Mouse (Mus musculus): Measurements from ENCODE around the gene Osbpl8. TPM values are rescaled to one million over a fixed set of nuclear protein-coding genes. Genes with fewer than 3 reads are reported as not detected.
"Not testable (repeated sequence)": the region's sequence is repeated elsewhere in the genome, so short reads cannot be mapped to it uniquely, and the experiment has no call there.

The Osbpl8 gene
- polyA plus RNA-seq, 1 experiment from 2014 or later: 17.3 TPM

DNA sequence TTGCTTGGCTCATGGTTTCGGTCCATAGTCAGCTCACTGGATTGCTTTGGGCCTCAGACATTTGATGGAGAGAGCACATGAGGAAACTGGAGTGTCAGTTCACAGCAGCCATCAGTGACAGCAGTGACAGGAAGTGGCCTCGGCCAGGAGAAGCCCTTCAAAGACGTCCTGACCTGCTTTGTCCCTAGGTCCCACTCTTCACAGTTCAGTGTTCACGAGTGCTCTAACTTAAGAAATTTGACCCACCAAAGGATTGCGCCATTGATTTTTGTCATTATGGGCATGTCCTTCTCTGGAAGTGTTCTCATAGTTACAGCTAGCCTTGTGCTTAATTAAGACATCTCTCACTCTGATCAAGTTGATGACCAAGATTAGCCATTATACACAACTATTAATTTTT is 34.2 kb downstream of the Osbpl8 start:
- H3K4me2 ChIP-seq; H3K27ac ChIP-seq; ATAC-seq; H3K36me3 ChIP-seq (ENCODE audit: poor library complexity, severe bottlenecking); H3K4me1 ChIP-seq; H3K9ac ChIP-seq; H3K4me3 ChIP-seq; H3K9me3 ChIP-seq (replicated peaks); H3K27me3 ChIP-seq: not testable (repeated sequence)
- whole genome bisulfite sequencing: 80% methylated on average over 4 of the region's 5 CpGs

DNA sequence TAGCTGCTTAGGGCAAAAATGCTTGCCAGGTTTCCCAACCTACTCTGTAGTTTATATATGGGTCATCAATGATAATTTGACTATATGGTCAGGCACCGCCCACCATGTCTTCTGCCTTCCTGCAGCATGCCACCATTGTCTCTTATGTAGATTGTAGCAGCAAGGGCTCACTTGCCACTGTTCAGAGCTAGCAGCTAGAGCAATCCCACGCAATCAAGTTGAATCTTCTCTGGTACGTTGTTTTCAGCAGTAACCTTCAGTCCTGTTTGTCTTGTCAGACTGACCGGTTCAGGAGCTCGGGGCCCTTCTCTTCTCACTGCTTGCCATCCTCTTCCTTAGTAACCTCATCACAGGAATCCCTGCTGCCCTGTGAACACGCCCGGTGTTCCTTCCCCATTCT is 36.6 kb downstream of the Osbpl8 start:
- no peak overlapping the region for H3K4me3 ChIP-seq
- no peak overlapping the region for H3K4me2 ChIP-seq
- H3K9ac ChIP-seq: no peak overlapping the region
- no peak for ATAC-seq
- no peaks in the 10 kb centered on the region for H3K9me3 ChIP-seq (replicated peaks)
- no peaks in the 10 kb centered on the region for H3K36me3 ChIP-seq (ENCODE audit: poor library complexity, severe bottlenecking)
- H3K4me1 ChIP-seq: no peaks in the 10 kb centered on the region
- 91% methylated on average over 7 of the region's 7 CpGs for WGBS
- no peak overlapping the region for H3K27ac ChIP-seq
- H3K27me3 ChIP-seq: no peaks in the 10 kb centered on the region

DNA sequence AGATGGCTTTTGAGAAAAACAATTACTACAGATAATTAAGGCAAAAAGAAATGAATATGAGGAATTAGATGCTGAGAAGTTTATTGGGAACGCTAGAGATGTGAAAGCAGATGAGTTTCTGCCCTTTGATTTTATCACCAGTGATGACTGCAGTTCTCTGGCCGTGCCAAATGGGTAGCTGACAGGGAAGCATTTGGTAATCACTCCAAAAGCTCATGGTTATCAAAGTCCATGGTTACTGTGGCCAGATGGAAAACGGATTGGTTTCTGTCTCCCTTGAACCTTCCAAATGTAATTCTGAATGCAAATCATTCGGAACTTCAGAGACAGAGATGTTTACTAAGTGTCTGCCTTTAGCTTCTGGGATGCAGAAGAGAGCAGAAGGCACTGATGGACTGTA is 37.1 kb downstream of the Osbpl8 start:
- Histone ChIP-seq H3K27ac (no peak overlapping the region), H3K4me1 (no peaks in the 10 kb centered on the region), H3K9ac (no peak overlapping the region), H3K27me3 (no peaks in the 10 kb centered on the region), H3K9me3 (replicated peaks) (no peaks in the 10 kb centered on the region), H3K4me3 (no peak overlapping the region), H3K4me2 (no peak overlapping the region), H3K36me3 (ENCODE audit: poor library complexity, severe bottlenecking) (no peaks in the 10 kb centered on the region)
- ATAC-seq: no peak
- 84% methylated on average over 4 of the region's 4 CpGs for WGBS

DNA sequence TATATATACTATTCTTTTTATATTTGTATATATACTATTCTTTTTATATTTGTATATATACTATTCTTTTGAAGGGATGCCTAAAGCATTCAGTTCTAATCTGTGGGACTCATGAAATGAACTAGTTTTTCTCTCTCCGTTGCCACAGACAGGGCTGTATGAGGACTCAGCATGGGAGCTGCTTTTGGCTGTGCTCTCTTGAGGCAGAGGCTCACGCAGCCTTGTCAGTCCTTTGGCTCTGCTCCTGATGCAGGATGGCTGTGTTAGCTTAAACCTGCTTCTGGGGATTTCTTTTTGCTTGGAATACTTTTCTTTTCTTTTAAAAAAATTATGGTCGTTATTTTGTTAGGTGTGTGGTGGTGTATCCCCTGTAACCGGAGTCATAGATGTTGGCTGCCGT is 39.5 kb downstream of the Osbpl8 start:
- no peaks in the 10 kb centered on the region for H3K4me1 ChIP-seq
- H3K27ac ChIP-seq: no peak overlapping the region
- H3K27me3 ChIP-seq: no peaks in the 10 kb centered on the region
- 75% methylated on average over 5 of the region's 5 CpGs for WGBS
- no peak overlapping the region for H3K4me2 ChIP-seq
- no peak overlapping the region for H3K9ac ChIP-seq
- H3K36me3 ChIP-seq (ENCODE audit: poor library complexity, severe bottlenecking): no peaks in the 10 kb centered on the region
- H3K4me3 ChIP-seq: no peak overlapping the region
- no peaks in the 10 kb centered on the region for H3K9me3 ChIP-seq (replicated peaks)
- ATAC-seq: no peak

DNA sequence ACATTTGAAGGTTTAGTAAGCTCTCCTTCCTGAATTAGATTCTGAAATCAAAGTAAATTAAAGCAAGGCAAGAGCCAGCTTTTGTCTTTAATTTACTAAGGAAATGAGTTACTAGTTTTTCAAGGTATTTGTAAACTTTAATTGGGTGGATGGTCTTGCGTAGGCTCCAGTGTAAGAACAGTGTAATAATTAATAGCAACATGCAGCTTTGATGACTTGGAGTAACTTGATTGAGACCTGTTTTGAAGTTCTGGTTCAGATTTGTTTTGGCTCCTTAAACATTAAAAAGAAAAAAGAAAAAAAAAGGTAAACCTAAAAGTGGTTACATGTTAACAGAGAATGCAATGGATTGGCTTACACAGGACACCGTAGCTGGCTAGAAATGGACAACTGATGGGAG is 40.9 kb downstream of the Osbpl8 start:
- Histone ChIP-seq H3K27me3 (no peaks in the 10 kb centered on the region), H3K4me3 (no peak overlapping the region), H3K27ac (no peak overlapping the region), H3K36me3 (ENCODE audit: poor library complexity, severe bottlenecking) (no peaks in the 10 kb centered on the region), H3K9ac (no peak overlapping the region), H3K4me2 (no peak overlapping the region), H3K9me3 (replicated peaks) (no peaks in the 10 kb centered on the region), H3K4me1 (no peaks in the 10 kb centered on the region)
- 89% methylated on average over 2 of the region's 2 CpGs for WGBS
- ATAC-seq: no peak

DNA sequence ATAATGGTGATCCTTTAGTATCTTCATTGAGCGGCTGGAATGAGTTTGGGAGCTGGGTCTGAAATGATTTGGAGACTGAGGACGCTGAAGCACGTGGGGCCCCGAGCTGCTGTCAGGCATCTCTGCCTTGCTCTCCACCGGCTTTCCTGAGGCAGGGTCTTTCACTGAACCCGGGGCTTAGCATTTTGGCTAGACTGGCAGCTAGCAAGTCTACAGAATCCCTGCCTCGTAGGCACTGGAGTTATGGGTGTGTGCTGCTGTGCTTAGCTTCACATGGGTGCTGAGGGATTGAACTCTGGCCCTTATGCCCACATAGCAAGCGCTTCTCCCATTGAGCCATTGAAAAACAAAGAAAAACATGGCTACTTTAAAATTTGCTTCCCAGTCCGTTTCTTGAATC is 42.8 kb downstream of the Osbpl8 start:
- Histone ChIP-seq H3K4me2 (no peak overlapping the region), H3K36me3 (ENCODE audit: poor library complexity, severe bottlenecking) (no peaks in the 10 kb centered on the region)
- no peak for ATAC-seq

DNA sequence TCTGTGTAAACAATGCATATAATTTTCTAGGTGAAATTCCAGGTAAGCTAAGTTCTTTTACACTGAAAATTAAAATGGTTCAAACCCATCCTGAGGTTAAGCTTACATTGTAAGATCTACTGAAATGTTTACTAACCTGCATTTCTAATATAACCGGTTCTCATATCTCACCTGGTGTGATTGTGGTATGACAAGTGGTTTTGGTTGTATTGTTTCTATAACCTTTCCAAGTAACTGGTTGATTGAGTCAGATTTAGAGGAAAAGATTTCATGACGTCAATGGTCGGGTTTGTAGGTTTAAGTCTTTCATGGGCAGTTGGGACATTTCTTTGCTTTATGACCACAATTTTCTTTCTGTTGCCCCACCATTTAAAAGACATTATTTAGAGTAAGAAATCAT is 49.5 kb downstream of the Osbpl8 start:
- Histone ChIP-seq H3K9me3 (replicated peaks) (no peaks in the 10 kb centered on the region), H3K4me2 (no peak overlapping the region), H3K4me3 (no peak overlapping the region), H3K4me1 (no peaks in the 10 kb centered on the region), H3K36me3 (ENCODE audit: poor library complexity, severe bottlenecking) (no peaks in the 10 kb centered on the region), H3K27me3 (no peaks in the 10 kb centered on the region), H3K27ac (no peak overlapping the region), H3K9ac (no peak overlapping the region)
- 98% methylated on average over 3 of the region's 3 CpGs for WGBS
- no peak for ATAC-seq

More for the DNA sequence above, 42.8 kb downstream of the Osbpl8 start:
- Histone ChIP-seq H3K4me3 (no peak overlapping the region), H3K9ac (no peak overlapping the region), H3K27ac (no peak overlapping the region), H3K9me3 (replicated peaks) (no peaks in the 10 kb centered on the region), H3K4me1 (no peaks in the 10 kb centered on the region), H3K27me3 (no peaks in the 10 kb centered on the region)
- 69% methylated on average over 9 of the region's 9 CpGs for WGBS

DNA sequence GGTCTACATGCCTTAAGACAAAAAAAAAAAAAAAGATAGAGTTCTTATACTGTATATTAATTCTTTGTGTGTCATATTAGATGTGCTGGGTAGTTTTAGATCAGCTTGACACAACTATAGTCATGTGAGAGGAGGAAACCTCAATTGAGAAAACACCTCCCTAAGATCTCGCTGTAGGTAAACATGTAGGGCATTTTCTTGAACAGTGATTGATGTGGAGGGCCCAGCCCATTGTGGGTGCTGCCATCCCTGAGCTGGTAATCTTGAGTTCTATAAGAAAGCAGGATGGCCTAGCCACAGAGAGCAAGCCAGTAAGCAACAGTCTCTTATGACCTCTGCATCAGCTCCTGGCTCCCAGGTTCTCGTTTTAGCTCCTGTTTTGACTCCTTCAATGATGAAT is 50.1 kb downstream of the Osbpl8 start:
- Histone ChIP-seq H3K4me2 (no peak overlapping the region), H3K4me3 (no peak overlapping the region), H3K27ac (no peak overlapping the region), H3K4me1 (no peaks in the 10 kb centered on the region), H3K27me3 (no peaks in the 10 kb centered on the region), H3K9ac (no peak overlapping the region), H3K36me3 (ENCODE audit: poor library complexity, severe bottlenecking) (no peaks in the 10 kb centered on the region), H3K9me3 (replicated peaks) (no peaks in the 10 kb centered on the region)
- whole genome bisulfite sequencing: 89% methylated on average over 2 of the region's 2 CpGs
- ATAC-seq: no peak

DNA sequence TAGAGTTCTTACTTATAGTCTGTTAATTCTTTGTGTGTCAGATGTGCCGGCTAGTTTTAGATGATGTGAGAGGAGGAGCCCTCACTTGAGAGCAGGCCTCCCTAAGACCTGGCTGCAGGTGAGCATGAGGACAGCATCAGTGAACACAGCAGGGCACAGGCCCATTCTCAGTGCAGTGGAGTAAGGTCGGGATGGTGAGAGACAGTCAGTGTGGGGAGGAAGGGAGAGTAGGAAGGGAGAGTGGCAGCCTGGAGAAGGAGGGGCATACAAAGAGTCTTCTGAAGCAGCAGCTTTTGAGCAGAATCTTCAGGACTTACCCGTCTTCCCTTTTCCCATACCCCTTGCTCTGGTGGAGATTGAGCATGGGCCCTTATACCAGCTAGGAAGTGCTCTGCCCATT is 51.0 kb downstream of the Osbpl8 start:
- Histone ChIP-seq H3K27me3 (no peaks in the 10 kb centered on the region), H3K9me3 (replicated peaks) (no peaks in the 10 kb centered on the region), H3K4me2 (no peak overlapping the region), H3K4me3 (no peak overlapping the region), H3K27ac (no peak overlapping the region), H3K36me3 (ENCODE audit: poor library complexity, severe bottlenecking) (no peaks in the 10 kb centered on the region), H3K4me1 (no peaks in the 10 kb centered on the region), H3K9ac (no peak overlapping the region)
- WGBS: 70% methylated on average over 3 of the region's 3 CpGs
- no peak for ATAC-seq

DNA sequence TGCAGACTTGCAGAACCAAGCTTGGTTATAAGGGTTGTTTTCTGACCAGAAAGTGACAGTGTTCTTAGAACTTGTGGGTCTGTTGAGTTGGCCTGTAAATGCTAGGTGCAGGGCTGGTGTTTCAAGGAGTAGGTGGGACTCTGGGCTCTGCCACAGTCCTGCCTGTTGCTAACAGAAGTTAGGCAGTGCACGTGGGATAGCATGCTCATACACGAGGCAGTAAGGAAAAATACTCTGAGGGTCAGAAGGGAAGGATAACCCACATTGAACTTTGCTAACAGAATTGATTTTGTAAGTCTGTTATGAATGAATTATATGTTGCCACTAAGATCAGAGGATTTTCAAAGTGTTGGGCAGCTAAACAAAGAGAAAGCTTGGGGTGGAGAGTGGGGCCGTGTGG is 51.6 kb downstream of the Osbpl8 start:
- 84% methylated on average over 3 of the region's 3 CpGs for WGBS
- H3K4me2 ChIP-seq: no peak overlapping the region
- ATAC-seq: no peak

DNA sequence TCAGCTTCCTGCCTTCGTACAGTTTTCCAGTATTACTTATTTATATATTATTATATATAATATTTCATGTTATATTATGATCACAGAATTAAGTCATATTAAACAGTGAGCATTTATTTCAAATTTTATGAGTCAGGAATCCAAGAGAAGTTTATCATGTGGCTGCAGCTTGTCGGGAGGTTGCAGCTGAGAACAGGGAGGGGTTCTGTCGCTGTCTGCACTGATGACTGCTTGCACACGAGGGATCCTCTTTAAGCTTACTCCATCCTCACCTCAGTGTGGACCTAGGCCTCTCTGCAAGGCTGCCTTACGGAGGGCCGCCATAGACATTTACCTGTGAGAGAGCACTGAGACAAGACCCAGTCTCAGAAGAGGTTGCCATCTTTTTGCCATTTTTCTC is 58.0 kb downstream of the Osbpl8 start:
- Histone ChIP-seq H3K9me3 (replicated peaks) (no peaks in the 10 kb centered on the region), H3K27ac (no peak overlapping the region), H3K36me3 (ENCODE audit: poor library complexity, severe bottlenecking) (no peaks in the 10 kb centered on the region), H3K27me3 (no peaks in the 10 kb centered on the region), H3K9ac (no peak overlapping the region), H3K4me2 (no peak overlapping the region), H3K4me3 (no peak overlapping the region), H3K4me1 (peaks cover 7% of the 10 kb centered on the region; the same call in 1 of the 2 replicates)
- WGBS: 87% methylated on average over 6 of the region's 6 CpGs
- ATAC-seq: no peak

More for the DNA sequence above, 51.6 kb downstream of the Osbpl8 start:
- Histone ChIP-seq H3K9ac (no peak overlapping the region), H3K4me3 (no peak overlapping the region), H3K27me3 (no peaks in the 10 kb centered on the region), H3K36me3 (ENCODE audit: poor library complexity, severe bottlenecking) (no peaks in the 10 kb centered on the region), H3K4me1 (no peaks in the 10 kb centered on the region), H3K9me3 (replicated peaks) (no peaks in the 10 kb centered on the region), H3K27ac (no peak overlapping the region)

DNA sequence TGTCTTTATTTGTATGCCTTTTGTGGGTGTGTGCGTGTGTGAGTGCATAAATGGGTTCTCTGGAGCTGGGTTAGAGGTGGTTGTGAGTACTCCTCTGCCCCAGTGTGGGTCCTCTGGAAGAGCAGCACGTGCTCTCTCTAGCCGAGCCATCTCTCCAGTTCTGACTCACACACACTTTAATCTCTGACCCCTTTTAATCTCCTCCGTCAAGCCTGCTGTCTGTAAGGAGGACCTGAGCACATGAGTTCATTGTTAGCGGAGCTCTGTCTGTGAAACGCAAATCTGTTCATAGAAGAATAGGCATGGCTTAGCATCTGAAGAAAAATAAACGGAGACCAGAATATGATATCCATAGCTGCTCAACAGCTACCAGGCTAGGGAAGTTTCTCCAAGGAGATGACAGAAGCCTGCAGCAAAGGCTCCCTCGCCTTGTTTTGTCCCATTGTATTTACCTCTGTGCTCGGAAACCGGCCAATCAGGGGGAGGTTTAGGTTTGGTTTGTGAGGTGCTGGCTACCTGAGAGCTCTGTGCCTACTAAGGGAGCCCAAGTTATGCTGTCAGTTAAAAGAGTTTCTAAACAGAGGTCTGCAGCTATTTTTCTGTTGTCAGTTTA is 58.8 kb downstream of the Osbpl8 start:
- H3K4me3 ChIP-seq: no peak overlapping the region
- H3K36me3 ChIP-seq (ENCODE audit: poor library complexity, severe bottlenecking): no peaks in the 10 kb centered on the region
- H3K4me1 ChIP-seq: peaks cover 7% of the 10 kb centered on the region; the same call in 1 of the 2 replicates
- WGBS: 23% methylated on average over 10 of the region's 10 CpGs
- ATAC-seq: peak; percentile 59; the same call in 1 of the 2 replicates
- H3K9ac ChIP-seq: no peak overlapping the region
- H3K27ac ChIP-seq: no peak overlapping the region
- H3K9me3 ChIP-seq (replicated peaks): no peaks in the 10 kb centered on the region
- no peak overlapping the region for H3K4me2 ChIP-seq
- H3K27me3 ChIP-seq: no peaks in the 10 kb centered on the region

DNA sequence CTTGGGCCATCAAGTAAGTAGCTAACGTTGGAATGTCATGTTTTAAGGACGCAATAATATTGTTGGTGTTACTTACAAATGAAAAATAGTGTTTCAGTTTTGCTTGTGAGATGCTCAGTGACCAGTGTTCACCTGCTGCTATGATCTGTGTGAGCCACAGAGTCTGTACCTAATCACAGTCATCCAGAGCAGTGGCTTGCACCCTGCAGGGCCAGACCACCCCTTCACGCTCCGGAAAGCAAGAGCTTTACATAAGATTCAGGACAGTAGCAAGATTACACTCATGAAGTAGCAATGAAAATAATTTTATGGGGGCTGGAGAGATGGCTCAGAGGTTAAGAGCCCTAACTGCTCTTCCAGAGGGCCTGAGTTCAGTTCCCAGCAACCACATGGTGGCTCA is 60.1 kb downstream of the Osbpl8 start:
- peaks cover 7% of the 10 kb centered on the region; the same call in 1 of the 2 replicates for H3K4me1 ChIP-seq
- no peak overlapping the region for H3K4me3 ChIP-seq
- WGBS: 87% methylated on average over 4 of the region's 4 CpGs
- no peak overlapping the region for H3K4me2 ChIP-seq
- no peak overlapping the region for H3K9ac ChIP-seq
- no peak for ATAC-seq
- H3K27ac ChIP-seq: no peak overlapping the region
- no peaks in the 10 kb centered on the region for H3K36me3 ChIP-seq (ENCODE audit: poor library complexity, severe bottlenecking)
- no peaks in the 10 kb centered on the region for H3K9me3 ChIP-seq (replicated peaks)
- H3K27me3 ChIP-seq: no peaks in the 10 kb centered on the region
